Mouse (Mus musculus) layer of hippocampus, postnatal 25 days (tissue): ENCODE measurements at regions not wholly inside any gene's neighbourhood (a gene's known extent, or its start where the extent isn't known, plus 50 kb on each side); places are given as distances from the start of the nearest gene placed in this dataset.

ENCODE experiments used
- DNase-seq, 2 experiments: peaks; one replicate each; pipeline ENCODE4 v3.0.0; 2022; ENCODE audit warnings: mixed read lengths in 2 of 2, low spot score in 1 of 2; ENCODE audit errors: extremely low spot score in 1 of 2

DNA sequence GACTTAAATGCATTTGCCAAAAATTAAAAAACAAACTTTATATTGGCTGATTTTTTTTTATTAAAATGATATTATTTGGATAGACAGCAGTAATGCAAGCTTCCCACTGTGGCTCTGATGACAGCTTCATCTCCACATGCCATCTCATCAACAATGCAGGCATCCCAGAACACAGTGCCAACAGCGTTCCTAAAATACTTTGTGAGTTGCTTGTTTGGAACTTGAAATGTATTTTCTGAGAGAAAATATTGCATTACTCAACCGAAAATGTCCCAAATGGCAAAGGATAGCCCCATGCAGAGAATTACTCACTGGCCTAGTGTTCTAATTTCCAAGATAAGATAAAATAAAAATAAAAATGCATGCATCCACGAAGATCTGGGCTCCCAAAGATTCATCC, 275.2 kb upstream of the Klf3 start:
- no peak for DNase-seq

DNA sequence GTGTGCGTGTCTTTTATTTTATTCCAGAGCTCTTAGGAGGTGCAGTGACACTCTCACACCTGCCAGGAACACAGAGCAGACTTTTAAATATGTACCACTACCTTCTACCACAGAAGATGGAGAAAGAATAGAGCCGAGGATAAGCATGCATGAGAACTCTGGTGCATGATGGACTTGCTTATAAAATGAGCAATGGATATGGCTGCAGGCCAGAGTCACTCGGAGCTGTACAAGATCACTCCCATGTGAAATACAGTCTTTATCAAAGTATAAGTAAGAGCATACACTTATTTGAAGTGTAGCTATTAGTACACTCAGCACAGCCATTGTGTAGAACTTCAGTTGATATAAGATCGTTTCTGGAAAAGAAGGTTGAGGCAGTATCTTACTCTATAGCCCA, 268.8 kb upstream of the Klf3 start:
- no peak for DNase-seq

DNA sequence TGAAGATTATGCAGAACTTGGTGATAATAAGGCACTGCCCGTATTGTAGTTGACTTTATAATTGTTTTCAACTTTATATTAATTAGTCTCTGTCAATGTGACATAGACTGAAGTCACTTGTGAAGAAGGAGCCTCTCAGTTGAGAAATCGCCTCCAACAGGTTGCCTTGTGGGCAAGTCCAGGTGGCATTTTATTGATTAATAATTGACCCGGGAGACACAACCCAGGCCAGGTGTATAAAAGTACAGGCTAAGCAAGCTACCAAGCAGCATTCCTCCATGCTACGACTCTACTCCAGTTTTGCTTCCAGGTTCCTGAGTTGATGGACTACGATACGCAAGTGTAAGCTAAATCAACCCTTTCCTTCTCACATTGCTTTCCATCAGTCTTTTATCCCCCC, 268.2 kb upstream of the Klf3 start:
- no peak for DNase-seq

DNA sequence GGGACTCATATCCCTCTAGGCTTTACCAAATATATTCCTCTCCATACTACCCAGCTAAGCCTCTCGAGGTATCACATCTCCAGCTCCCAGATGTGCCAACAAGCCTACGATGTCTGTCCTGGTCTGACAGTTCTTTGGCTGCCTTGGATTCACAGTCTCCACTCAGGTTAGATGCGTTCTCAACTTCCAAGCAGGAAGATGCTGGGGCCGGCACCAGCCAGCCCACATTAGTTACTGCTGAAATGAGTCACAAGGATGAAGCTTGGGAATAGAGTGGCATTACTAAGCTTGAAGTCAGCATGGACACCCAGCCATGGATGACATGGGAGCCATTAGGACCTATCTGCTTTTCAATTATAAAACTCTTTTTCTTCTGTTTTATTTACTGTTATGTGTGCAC, 267.6 kb upstream of the Klf3 start:
- no peak for DNase-seq

DNA sequence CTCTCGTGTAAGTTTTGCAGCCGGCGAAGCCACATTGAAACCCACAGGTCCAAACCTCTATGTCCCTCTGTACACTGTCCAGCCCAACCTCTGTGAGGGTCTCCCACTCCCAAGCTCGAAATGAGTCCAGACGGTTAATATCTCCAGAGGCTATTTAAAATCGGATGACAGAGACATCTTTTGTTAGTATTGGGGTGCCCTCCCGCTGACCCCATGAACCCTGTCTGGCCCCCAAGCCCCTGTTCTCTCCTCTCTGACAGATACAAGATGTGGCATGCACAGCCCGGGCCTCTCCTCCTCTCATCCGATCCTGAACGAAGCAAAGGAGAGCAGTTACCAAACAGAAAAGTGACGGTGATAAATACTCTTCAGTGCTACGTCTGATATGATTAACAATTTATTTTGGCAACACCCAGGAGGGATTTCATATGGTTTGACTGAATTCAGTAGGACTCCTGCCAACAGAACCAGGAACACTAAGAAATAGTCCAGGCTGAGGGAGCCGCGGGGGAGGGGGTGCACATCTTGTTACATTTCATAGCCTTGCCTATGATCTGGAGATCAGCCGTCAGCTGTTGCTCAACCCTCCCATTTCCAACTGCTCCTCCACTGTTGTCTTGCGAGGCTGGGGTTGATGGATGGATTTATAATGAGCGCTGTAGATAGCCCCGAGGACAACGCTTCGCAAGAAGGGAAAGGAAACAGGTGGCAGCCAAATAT, 266.6 kb upstream of the Klf3 start:
- DNase-seq: peak in 1 of 2 experiments; percentile 48

DNA sequence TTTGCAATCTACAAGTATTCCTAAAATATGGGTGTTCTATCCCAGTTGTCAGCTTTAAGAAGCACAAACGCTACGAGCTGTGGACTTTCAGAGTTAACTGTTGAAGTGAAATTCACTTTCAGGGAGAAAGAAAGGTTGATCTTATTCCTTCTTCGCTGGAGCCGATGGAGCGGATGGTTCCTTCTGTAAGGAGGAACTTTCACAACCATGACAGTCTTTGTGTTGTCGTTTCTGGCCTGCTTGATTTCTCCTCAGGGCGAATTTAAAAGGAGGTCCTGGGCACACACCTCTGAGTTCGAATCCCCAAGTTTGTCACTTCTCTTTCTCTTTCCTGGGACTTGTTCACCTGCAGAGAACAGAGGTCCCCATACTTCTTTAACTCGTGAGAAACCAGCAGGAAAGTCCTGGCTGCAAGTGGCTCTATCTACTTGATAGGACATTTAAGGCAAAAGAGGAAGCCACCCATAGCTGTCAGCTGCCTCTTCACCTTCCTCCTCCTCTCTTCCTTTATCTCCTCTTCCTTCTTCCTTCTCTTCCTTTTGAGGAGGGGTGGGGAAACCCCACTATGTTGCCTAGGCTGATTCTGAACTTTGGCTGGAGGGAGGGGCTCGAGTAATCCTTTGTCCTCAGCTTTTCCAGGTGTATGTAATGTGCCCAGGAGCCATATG, 265.9 kb upstream of the Klf3 start:
- no peak for DNase-seq

DNA sequence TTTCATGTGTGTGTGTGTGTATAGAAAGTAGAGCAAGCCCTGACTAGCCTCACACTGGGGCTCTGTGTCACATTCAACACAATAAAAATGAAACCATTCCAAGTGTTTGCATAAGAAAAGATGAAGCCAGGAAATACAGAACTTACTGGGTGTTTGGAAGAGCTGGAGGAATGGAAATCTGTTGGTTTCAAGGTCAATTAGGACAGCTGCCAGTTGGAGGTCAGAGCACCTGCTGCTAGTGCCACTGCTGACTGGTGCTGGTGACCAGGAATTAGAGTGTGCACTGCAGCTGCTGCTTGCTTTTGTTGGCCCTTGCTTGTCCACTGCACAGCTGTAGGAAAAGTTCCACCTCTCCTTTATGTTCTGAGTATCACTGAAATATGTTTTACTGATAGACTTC, 261.4 kb upstream of the Klf3 start:
- no peak for DNase-seq

DNA sequence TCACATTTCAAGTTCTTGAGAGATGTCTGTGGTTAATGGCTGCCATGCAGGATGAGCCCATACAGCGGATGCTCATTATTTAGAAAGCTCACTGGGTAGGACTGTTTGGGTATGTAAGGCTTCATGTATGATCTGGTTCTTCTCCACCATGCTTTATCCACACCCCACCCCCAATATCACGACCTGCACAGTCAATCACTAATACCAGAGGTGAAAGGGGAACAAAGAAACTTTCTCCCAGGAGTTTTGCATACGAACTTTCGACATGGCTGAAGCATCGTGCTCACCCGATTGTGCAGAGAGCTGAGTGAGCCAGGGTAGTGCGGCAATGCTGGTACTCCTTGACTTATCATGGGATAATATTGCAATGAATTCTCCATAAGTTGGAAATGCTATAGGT, 247.3 kb upstream of the Klf3 start:
- no peak for DNase-seq

DNA sequence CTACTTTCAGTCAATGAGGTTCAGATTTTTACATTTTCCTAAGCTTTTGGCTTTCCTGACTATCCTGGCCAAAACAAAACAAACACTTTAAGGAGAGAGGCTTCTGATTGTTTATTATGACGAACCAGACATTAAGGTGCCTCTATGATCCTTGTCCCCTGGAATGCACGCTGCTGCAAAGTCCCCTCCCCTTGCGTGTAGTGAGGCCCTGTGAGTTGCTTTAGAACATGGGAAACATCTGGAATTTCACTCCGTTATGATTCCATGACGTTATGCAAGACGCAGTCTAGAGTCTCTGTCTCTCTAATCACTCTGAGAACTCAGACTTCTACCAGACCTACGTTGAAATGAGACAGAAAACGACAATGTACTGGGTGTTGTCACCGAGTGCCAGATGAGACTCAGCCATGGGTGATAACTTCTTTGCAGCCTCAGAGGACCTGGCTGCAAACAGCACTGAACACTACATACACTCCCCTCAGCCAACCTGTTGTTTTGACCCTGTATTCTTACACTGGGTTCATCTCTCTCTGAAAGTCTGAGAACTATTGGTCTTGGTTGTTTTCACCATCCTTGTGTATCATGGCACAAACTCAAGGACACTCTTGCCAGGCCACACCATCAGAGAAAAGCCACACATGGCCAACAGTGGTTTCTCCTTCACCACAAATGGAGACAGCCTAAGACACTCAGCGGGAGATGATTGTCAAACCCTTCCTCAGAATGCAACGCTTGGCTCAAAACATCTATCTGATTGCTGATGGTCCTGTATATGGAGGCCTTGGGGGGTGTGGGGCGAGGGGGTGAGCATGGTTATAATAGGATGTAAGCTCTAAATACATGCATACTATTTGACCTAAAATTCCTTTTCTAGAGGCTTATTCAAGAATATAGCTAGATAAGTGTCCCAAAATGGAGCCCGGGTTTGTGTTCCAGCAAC, 236.5 kb upstream of the Klf3 start:
- DNase-seq: no peak

DNA sequence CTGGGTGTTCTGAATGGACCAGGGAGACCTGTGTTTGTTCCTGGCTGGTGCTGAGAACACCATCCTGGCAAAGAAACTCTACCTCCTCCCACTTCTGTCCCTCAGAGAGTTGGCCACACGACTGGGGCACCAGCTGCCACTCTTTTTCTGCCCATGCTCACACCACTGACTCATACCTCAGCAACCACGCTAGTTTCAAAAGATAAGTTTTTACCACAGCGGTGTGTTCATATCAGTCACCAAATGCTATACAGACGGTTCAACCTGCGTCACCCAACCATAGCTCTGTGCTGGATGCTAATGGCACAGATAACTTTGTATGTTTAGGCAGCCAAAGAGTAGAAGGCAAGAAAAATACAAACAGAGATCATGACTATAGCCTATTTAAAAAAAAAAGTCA, 235.4 kb upstream of the Klf3 start:
- no peak for DNase-seq

DNA sequence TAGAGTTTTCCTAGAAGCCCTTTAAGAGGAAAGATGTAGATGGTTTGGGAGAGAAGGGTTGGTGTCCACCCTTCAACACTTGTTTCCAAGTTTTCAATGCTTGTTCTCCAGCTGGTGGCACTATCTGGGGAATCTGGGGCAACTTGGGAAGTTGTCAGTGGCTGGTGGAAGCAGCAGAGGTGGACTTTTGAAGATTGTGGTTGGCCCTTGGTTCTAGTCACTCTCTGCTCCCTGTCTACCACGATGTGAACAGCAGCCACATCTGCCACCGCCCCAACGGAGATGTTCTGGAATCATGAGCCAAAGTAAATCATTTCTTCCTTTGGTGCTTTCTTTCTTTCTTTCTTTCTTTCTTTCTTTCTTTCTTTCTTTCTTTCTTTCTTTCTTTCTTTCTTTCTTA, 234.9 kb upstream of the Klf3 start:
- DNase-seq: no peak

DNA sequence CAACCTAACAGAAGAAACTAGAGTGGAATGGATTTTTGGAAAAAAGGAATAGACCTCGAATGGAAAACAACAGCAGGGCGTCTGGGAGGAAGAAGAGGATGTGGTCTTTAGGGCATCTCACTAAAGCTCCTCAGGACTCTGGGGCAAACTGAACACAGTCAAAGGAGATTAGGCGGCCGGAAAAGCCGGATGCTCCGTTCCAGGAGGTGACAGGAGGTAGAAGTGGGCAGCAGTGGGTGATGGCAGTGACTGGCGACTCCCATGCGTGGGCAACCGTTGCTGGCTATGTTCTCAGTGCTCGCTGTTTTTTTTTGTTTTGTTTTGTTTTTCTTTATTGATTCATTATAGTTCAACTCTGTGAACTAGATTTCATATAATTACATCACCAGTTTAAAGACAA, 228.8 kb upstream of the Klf3 start:
- no peak for DNase-seq

DNA sequence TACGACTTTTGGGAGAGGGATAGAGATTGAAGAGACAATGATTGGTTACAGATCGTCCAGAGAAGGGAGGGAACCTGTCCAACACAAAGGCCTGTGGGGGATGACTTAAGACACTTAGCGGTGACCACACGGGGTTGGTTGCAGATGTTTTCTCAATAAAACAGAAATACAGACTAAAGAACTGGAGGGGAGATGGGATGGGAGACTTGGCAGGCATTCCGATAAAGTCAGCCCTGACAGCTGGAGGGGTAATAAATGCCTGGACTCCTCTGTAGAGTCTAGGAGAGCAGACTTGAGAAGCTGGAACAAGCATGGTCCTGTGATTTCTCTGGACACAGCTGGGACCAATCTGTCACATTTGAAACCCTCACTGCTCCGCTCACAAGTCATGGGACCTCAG, 227.3 kb upstream of the Klf3 start:
- DNase-seq: no peak

DNA sequence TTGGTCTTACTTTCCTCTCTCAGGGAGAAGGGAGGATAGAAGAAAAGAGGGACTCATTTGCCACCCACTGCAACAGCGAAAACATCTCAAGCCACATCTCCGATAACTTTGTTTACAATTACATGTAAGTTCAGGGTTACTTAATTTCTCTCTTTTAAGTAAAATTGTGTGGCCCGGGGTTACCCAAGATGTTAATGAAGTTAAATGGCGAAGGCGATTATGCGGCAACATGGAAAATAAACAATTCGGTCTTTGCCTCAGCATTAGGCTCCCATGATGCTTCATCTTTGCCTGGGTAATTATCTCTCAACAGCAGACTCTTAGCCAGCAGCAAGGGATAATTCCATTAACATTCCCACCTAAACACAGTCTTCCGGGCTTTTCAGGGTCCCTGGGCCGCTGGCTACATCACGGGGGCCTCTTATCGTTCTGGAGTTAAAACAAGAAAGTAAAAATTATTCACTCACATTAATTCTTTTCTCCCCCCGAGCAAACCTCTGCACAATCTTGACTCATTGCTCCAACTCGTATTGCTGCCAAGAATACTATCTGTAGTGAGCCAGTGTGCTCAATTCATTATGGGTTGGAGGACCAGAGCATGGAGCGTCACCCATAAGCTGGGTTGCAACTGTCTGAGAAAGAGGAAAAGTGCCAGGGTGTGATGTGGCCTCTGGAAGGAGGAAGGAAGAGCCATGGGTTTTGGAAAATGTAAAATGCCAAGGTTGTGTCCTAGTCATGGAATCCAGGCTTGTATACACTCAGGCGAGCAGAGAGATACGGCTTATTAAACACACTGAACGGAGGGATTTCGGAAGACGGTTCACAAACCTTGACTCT, 226.5 kb upstream of the Klf3 start:
- no peak for DNase-seq

DNA sequence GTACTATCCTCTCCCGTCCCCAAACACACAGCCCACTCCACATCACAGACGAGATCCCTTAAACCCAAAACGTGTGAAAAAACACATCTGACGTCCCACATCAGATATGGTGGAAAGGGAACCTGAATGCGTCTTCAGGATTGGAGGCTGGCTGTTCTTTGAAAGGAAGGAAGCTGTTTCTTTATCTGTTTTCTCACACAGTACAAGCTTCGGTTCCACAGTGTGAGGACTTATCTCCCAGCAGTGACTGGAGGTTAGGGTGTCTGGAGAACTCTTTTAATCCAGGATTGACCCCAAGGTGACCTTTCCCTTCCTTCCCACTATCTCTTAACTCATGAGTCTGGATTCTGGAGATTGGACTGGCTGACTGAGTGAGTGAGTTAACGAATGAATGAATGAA, 225.8 kb upstream of the Klf3 start:
- no peak for DNase-seq

DNA sequence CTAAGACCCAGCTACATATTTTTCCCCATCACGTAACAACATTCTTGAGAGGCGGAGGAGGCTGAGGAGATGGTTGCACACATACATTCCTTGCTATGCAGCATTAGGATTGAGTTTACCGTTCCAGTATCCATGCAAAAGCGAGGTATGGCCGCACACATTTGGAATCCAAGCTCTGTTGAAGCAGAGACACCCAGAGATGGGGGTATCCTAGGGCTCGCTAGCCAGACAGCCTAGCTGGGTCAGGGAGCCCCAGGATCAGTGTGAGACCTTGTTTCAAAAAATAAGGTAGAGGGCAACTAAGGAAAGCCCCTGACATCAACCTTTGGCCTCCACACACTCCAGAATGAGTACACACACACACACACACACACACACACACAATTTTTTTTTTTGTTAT, 224.7 kb upstream of the Klf3 start:
- no peak for DNase-seq

DNA sequence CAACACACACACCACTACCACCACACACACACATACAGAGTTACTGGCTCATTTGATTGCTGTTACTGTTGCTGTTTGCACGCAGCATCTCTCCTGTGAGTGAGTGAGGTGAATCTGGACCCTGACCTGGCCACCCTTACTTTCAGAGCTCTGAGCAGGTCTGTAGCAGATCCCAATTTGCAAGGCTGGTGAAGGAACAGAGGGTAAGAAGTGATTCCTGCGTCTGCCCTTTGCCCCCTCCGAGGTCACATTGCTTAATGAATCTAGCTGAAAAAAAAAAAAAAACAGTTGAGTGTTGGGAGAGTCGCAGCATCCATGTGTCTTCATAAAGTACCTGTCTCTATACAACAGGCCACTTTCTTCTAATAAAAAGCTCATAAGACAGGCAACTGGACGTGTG, 224.1 kb upstream of the Klf3 start:
- DNase-seq: no peak

DNA sequence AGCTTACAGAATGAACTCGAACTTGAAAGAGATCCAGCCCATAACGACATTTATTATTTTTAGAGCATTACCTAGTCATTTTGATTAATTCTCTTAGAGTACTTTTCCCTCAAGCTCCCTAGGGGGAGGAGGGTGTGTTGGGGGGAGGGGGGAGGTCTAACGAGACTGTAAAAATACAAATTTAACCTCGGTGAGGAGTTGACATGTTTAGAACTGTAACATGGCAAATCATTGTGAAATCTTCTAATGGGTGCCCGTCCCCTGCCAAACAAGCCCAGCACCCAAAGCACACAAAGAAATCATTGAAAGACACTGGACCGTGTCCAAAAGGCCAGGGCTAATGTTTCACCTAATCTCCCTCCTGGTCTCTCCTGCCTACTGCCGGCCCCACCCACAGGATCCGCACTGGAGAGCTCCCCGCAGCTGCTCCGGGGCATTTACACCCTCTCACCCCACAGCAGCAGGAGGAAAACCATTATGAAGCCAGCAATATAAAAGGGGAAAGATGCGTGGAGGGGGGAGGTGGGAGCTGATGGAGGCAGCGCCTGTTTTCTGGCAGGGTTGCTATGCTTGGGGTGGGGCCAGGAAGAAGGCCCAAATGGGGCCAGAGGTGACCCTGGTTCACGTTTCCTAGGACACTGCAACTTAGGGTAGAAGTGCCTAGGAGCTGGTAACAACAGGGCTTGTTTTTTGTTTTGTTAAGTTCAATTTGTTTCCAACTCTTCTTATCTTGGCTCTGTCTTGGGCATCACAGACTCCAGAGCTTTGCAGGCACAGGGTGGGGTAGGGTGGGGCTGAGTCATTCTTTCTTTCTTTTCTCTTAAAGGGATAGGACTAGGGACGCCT, 223.5 kb upstream of the Klf3 start:
- no peak for DNase-seq

DNA sequence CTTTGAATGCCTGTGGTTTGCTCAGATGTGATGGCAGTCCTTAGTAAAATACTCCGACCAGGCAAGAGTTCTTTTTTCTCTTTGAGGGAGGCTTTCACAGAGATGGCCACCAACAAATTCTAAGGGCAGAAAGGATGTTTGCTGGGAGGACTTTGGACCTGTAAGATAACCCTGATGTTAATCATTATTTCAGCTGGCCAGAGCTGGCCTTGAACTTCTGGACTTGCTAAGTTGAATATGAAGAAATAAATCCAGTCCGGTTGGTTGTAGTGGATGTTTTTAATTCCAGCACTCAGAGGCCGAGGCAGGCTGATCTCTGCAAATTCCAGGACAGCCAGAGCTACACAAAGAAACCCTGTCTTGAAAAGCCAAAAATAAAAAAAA, 222.9 kb upstream of the Klf3 start:
- DNase-seq: no peak
